19 mouse cellular contexts compared by ENCODE assay signal in genomic region chr12:15493640-15494039, GRCm38 (mm10).
"Had no signal": no experiment of that assay in that cellular context is flagged by ENCODE, and none has a peak within 500 bp of the region (broad histone marks: within the 10 kb centered on the region; RNA-seq: fewer than 3 reads in every experiment).

No protein-coding gene starts in this region.

- H3K36me3 ChIP-seq: liver, embryonic 15.5 days; midbrain, embryonic 13.5 days; midbrain, embryonic 15.5 days; neural tube, embryonic 13.5 days; neural tube, embryonic 15.5 days; stomach, embryonic 15.5 days had no signal

- H3K27me3 ChIP-seq: liver, embryonic 15.5 days; megakaryocyte, embryonic 14.5 days; midbrain, embryonic 13.5 days; midbrain, embryonic 15.5 days; neural tube, embryonic 13.5 days; neural tube, embryonic 15.5 days; stomach, embryonic 15.5 days had no signal

- H3K9me3 ChIP-seq: liver, embryonic 15.5 days; megakaryocyte, embryonic 14.5 days; midbrain, embryonic 13.5 days; midbrain, embryonic 15.5 days; neural tube, embryonic 13.5 days; neural tube, embryonic 15.5 days; stomach, embryonic 15.5 days had no signal

- H3K4me3 ChIP-seq: liver, embryonic 15.5 days; megakaryocyte, embryonic 14.5 days; midbrain, embryonic 13.5 days; midbrain, embryonic 15.5 days; neural tube, embryonic 13.5 days; neural tube, embryonic 15.5 days; stomach, embryonic 15.5 days had no signal

- H3K4me2 ChIP-seq: liver, embryonic 15.5 days; lung, embryonic 14.5 days; midbrain, embryonic 11.5 days; midbrain, embryonic 13.5 days; midbrain, embryonic 15.5 days; neural tube, embryonic 13.5 days; neural tube, embryonic 15.5 days; stomach, embryonic 15.5 days had no signal

- H3K4me1 ChIP-seq: liver, embryonic 15.5 days; megakaryocyte, embryonic 14.5 days; midbrain, embryonic 13.5 days; midbrain, embryonic 15.5 days; neural tube, embryonic 13.5 days; neural tube, embryonic 15.5 days; stomach, embryonic 15.5 days had no signal

- H3K9ac ChIP-seq: liver, embryonic 15.5 days; liver, postnatal 0 days; lung, embryonic 14.5 days; midbrain, embryonic 13.5 days; midbrain, embryonic 15.5 days; neural tube, embryonic 13.5 days; neural tube, embryonic 15.5 days; stomach, embryonic 15.5 days had no signal

- ATAC-seq: liver, postnatal 0 days; midbrain, embryonic 13.5 days; midbrain, embryonic 15.5 days had no signal

- H3K27ac ChIP-seq: liver, embryonic 15.5 days; midbrain, embryonic 13.5 days; midbrain, embryonic 15.5 days; neural tube, embryonic 13.5 days; neural tube, embryonic 15.5 days; stomach, embryonic 15.5 days; stomach, postnatal 0 days had no signal

- DNase-seq: liver, postnatal 0 days; lung, embryonic 14.5 days; lung, postnatal 10 days; lung, postnatal 4 days; right cerebral cortex, adult 18-20 months; right cerebral cortex, postnatal 25 days; right cerebral cortex, postnatal 4 days; thymus, adult 2 months; thymus, postnatal 25 days; thymus, postnatal 4 days had no signal
